Mouse (Mus musculus): ENCODE data around the gene Tbc1d9b. TPM values are rescaled to one million over a fixed set of nuclear protein-coding genes. Genes with fewer than 3 reads are reported as not detected.

The Tbc1d9b gene
- 58.5 and 68.8 TPM in 2 replicates for total RNA-seq (2014; rRNA removed)
- 31.3 and 32.5 TPM in 2 replicates for polyA plus RNA-seq (2015; fragmentation: Nextera tagmentation; extraction: Ambion mirVana)

GRCm38 (mm10) chr11:50130811-50131766 lies at the start of gene Tbc1d9b:
Gene Tbc1d9b (plus strand): TSS chr11:50131396.
- no peaks in the 10 kb centered on the region for H3K27me3 ChIP-seq (ENCODE audit: insufficient read depth, low read length)
- WGBS, result 1% methylated on average over 42 of the region's 77 CpGs
- DNase-seq (ENCODE audit: low spot score) (peak; percentile 93), ATAC-seq (ENCODE audit: low FRiP score) (peak; percentile 92)
- H3K4me3 ChIP-seq (ENCODE audit: low read depth, low read length), result peak within 1 kb of the TSS; percentile 79
- H3K27ac ChIP-seq (ENCODE audit: low read depth, low read length), result peak within 1 kb of the TSS; percentile 94
- 0 out of 2 replicates have a peak, but pooled peaks cover 5% of the 10 kb centered on the region for H3K4me1 ChIP-seq (ENCODE audit: insufficient read depth, low read length)
- peak; percentile 77 for TF ChIP-seq CTCF (IDR thresholded peaks at IDR 0.05)
- H3K9me3 ChIP-seq (ENCODE audit: low read length), result no peaks in the 10 kb centered on the region
- H3K9ac ChIP-seq (replicated peaks; ENCODE audit: low read length, poor library complexity, severe bottlenecking), result peak within 1 kb of the TSS; percentile 98
- 0 out of 2 replicates have a peak, but pooled peaks cover 5% of the 10 kb centered on the region for H3K36me3 ChIP-seq (ENCODE audit: insufficient read depth, low read length)
- H3K4me2 ChIP-seq (ENCODE audit: low read depth, low read length, poor library complexity, severe bottlenecking), result peak within 1 kb of the TSS; percentile 95

- no peak overlapping the region for H3K9ac ChIP-seq (replicated peaks; ENCODE audit: low read length, poor library complexity, severe bottlenecking)
- H3K4me3 ChIP-seq (ENCODE audit: low read depth, low read length), result no peak overlapping the region
- DNase-seq (ENCODE audit: low spot score), result no peak
Measured at GRCm38 (mm10) chr11:50086211-50086610, 45.0 kb upstream of the Tbc1d9b start.

GRCm38 (mm10) chr11:50089840-50090239 lies 41.4 kb upstream of the Tbc1d9b start:
- Histone ChIP-seq H3K4me1 (ENCODE audit: insufficient read depth, low read length) (no peaks in the 10 kb centered on the region), H3K4me3 (ENCODE audit: low read depth, low read length) (no peak overlapping the region), H3K27ac (ENCODE audit: low read depth, low read length) (no peak overlapping the region), H3K36me3 (ENCODE audit: insufficient read depth, low read length) (peaks cover 38% of the 10 kb centered on the region), H3K27me3 (ENCODE audit: insufficient read depth, low read length) (no peaks in the 10 kb centered on the region), H3K4me2 (ENCODE audit: low read depth, low read length, poor library complexity, severe bottlenecking) (no peak overlapping the region), H3K9ac (replicated peaks; ENCODE audit: low read length, poor library complexity, severe bottlenecking) (no peak overlapping the region), H3K9me3 (ENCODE audit: low read length) (no peaks in the 10 kb centered on the region)
- no peak for DNase-seq (ENCODE audit: low spot score)
- WGBS, result 77% methylated on average over 1 of the region's 1 CpGs
- ATAC-seq (ENCODE audit: low FRiP score), result no peak
- no peak for TF ChIP-seq CTCF (IDR thresholded peaks at IDR 0.05)

More at GRCm38 (mm10) chr11:50086211-50086610, 45.0 kb upstream of the Tbc1d9b start:
- no peaks in the 10 kb centered on the region for H3K9me3 ChIP-seq (ENCODE audit: low read length)
- H3K27me3 ChIP-seq (ENCODE audit: insufficient read depth, low read length), result no peaks in the 10 kb centered on the region
- no peak for TF ChIP-seq CTCF (IDR thresholded peaks at IDR 0.05)
- peaks cover 18% of the 10 kb centered on the region for H3K36me3 ChIP-seq (ENCODE audit: insufficient read depth, low read length)
- H3K4me2 ChIP-seq (ENCODE audit: low read depth, low read length, poor library complexity, severe bottlenecking), result no peak overlapping the region
- no peak for ATAC-seq (ENCODE audit: low FRiP score)
- no peaks in the 10 kb centered on the region for H3K4me1 ChIP-seq (ENCODE audit: insufficient read depth, low read length)
- no peak overlapping the region for H3K27ac ChIP-seq (ENCODE audit: low read depth, low read length)
- 74% methylated on average over 3 of the region's 3 CpGs for WGBS

GRCm38 (mm10) chr11:50090982-50091675 lies 40.1 kb upstream of the Tbc1d9b start:
- H3K9me3 ChIP-seq (ENCODE audit: low read length), result no peaks in the 10 kb centered on the region
- no peak overlapping the region; the same call in 1 of the 2 replicates for H3K27ac ChIP-seq (ENCODE audit: low read depth, low read length)
- no peak overlapping the region for H3K4me2 ChIP-seq (ENCODE audit: low read depth, low read length, poor library complexity, severe bottlenecking)
- 40% methylated on average over 5 of the region's 5 CpGs for WGBS
- H3K4me1 ChIP-seq (ENCODE audit: insufficient read depth, low read length), result no peaks in the 10 kb centered on the region
- no peak overlapping the region for H3K9ac ChIP-seq (replicated peaks; ENCODE audit: low read length, poor library complexity, severe bottlenecking)
- TF ChIP-seq CTCF (IDR thresholded peaks at IDR 0.05), result no peak
- DNase-seq (ENCODE audit: low spot score), result peak; percentile 76
- H3K36me3 ChIP-seq (ENCODE audit: insufficient read depth, low read length), result peaks cover 46% of the 10 kb centered on the region
- no peak overlapping the region for H3K4me3 ChIP-seq (ENCODE audit: low read depth, low read length)
- ATAC-seq (ENCODE audit: low FRiP score), result no peak; the same call in 1 of the 2 replicates
- H3K27me3 ChIP-seq (ENCODE audit: insufficient read depth, low read length), result no peaks in the 10 kb centered on the region

GRCm38 (mm10) chr11:50091681-50092080 lies 39.5 kb upstream of the Tbc1d9b start:
- Histone ChIP-seq H3K36me3 (ENCODE audit: insufficient read depth, low read length) (peaks cover 48% of the 10 kb centered on the region), H3K27ac (ENCODE audit: low read depth, low read length) (no peak overlapping the region), H3K4me3 (ENCODE audit: low read depth, low read length) (no peak overlapping the region), H3K4me2 (ENCODE audit: low read depth, low read length, poor library complexity, severe bottlenecking) (no peak overlapping the region), H3K9ac (replicated peaks; ENCODE audit: low read length, poor library complexity, severe bottlenecking) (no peak overlapping the region), H3K4me1 (ENCODE audit: insufficient read depth, low read length) (no peaks in the 10 kb centered on the region), H3K27me3 (ENCODE audit: insufficient read depth, low read length) (no peaks in the 10 kb centered on the region), H3K9me3 (ENCODE audit: low read length) (no peaks in the 10 kb centered on the region)
- TF ChIP-seq CTCF (IDR thresholded peaks at IDR 0.05), result no peak
- no peak for ATAC-seq (ENCODE audit: low FRiP score)
- DNase-seq (ENCODE audit: low spot score), result no peak
